Mouse (Mus musculus) forebrain, postnatal 0 days (tissue): ENCODE data around the gene Clcn7. TPM values are rescaled to one million over a fixed set of nuclear protein-coding genes. Genes with fewer than 3 reads are reported as not detected.

ENCODE experiments used
- ATAC-seq: fragments of 200-750 bp; cut with Nextera tagmentation; 2 replicates; pipeline ENCODE4 v1.8.0; 2017; ENCODE audit warnings: mild to moderate bottlenecking, moderate library complexity
- DNase-seq: peaks from one replicate; pipeline ENCODE4 v3.0.0-alpha.2; 2015
- H3K27ac ChIP-seq: fragments of 300-500 bp; sonication (generic); 2 replicates; pipeline ENCODE4 v1.5.1; 2014; ENCODE audit warnings: low read depth, mild to moderate bottlenecking, antibody characterized with exemption, low read length, moderate library complexity, mixed read lengths
- H3K27me3 ChIP-seq: fragments of 300-500 bp; sonication (generic); 2 replicates; pipeline ENCODE4 v1.6.1; 2014; ENCODE audit warnings: mild to moderate bottlenecking, low read length, mixed read lengths; ENCODE audit not compliant: insufficient read depth
- H3K36me3 ChIP-seq: fragments of 300-500 bp; sonication (generic); 2 replicates; pipeline ENCODE4 v1.6.1; 2014; ENCODE audit warnings: mild to moderate bottlenecking, moderate library complexity; ENCODE audit not compliant: insufficient read depth
- H3K4me1 ChIP-seq: fragments of 300-500 bp; sonication (generic); 2 replicates; pipeline ENCODE4 v1.6.1; 2014; ENCODE audit warnings: antibody characterized with exemption; ENCODE audit not compliant: insufficient read depth
- H3K4me2 ChIP-seq: fragments of 300-500 bp; sonication (generic); 2 replicates; pipeline ENCODE4 v1.6.1; 2014; ENCODE audit warnings: low read depth, mild to moderate bottlenecking, moderate library complexity
- H3K4me3 ChIP-seq: fragments of 300-500 bp; sonication (generic); 2 replicates; pipeline ENCODE4 v1.5.1; 2014; ENCODE audit warnings: low read depth, low read length, mixed read lengths
- H3K9ac ChIP-seq: fragments of 300-500 bp; sonication (generic); 2 replicates; pipeline ENCODE4 v1.6.1; 2014; ENCODE audit warnings: mild to moderate bottlenecking
- H3K9me3 ChIP-seq: fragments of 300-500 bp; sonication (generic); 2 replicates; pipeline ENCODE4 v1.6.1; 2016; ENCODE audit warnings: low read length
- CTCF ChIP-seq: sonication (generic); IDR thresholded peaks from 2 replicates; pipeline ENCODE4 v1.5.1; 2016; ENCODE audit warnings: antibody characterized with exemption, control low read depth, low read depth
- WGBS: fragments of 180-500 bp; shearing (Covaris S2); extraction: QIAGEN DNeasy Blood & Tissue Kit; methylation state at CpG from one replicate; pipeline ENCODE4 v1.1.7; 2014; 5-methylcytosine and 5-hydroxymethylcytosine counted together
- polyA plus RNA-seq: library from polyadenylated mRNA; unstranded; fragments of >200 nt; fragmentation: Nextera tagmentation; extraction: Ambion mirVana; gene quantifications from 2 replicates; pipeline ENCODE4 v1.2.1, GENCODE M21; 2015
- total RNA-seq: library from RNA; depleted of rRNA; stranded (reverse); fragments of >200 nt; gene quantifications from 2 replicates; pipeline ENCODE4 v1.2.3, GENCODE M21; 2014

Clcn7 gene
- total and polyA plus RNA-seq, 2 experiments from 2014 or later: 19.0 to 33.1 TPM

DNA sequence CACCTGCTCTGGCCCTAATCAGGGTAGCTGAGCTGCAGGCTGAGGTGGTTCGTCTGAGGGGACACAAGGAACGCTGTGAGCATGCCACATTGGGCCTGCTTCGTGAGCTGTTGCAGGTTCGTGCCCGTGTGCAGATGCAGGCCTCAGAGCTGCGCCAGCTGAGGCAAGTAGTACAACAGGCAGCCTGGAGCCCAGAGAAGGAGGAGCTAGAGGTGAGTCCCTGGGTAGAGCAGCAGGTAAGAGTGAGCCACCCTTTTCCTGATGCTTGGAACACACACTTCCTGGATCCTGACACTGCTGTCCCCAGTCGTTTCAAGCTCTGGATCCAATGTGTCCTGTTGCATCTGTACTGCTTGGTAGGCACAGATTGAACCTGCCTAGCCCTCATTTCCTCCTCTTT, 30.2 kb downstream of the Clcn7 start:
- 83% methylated on average over 7 of the region's 7 CpGs for WGBS
- H3K4me1 ChIP-seq: no peaks in the 10 kb centered on the region
- no peak overlapping the region for H3K4me2 ChIP-seq
- H3K9ac ChIP-seq: no peak overlapping the region
- no peaks in the 10 kb centered on the region for H3K27me3 ChIP-seq
- no peak for ATAC-seq
- H3K9me3 ChIP-seq: no peaks in the 10 kb centered on the region
- H3K4me3 ChIP-seq: no peak overlapping the region
- H3K27ac ChIP-seq: no peak overlapping the region
- no peak for DNase-seq
- no peak for TF ChIP-seq CTCF
- H3K36me3 ChIP-seq: peaks cover 27% of the 10 kb centered on the region

GRCm38 (mm10) chr17:25164770-25165169, 31.6 kb downstream of the Clcn7 start:
- no peak for TF ChIP-seq CTCF
- Histone ChIP-seq H3K4me2 (no peak overlapping the region), H3K4me1 (no peaks in the 10 kb centered on the region), H3K27ac (no peak overlapping the region), H3K27me3 (no peaks in the 10 kb centered on the region), H3K36me3 (peaks cover 18% of the 10 kb centered on the region), H3K9ac (no peak overlapping the region), H3K4me3 (no peak overlapping the region), H3K9me3 (no peaks in the 10 kb centered on the region)
- no peak for ATAC-seq
- no peak for DNase-seq
- 87% methylated on average over 3 of the region's 3 CpGs for WGBS

GRCm38 (mm10) chr17:25165970-25166671, 32.9 kb downstream of the Clcn7 start:
- no peaks in the 10 kb centered on the region for H3K4me1 ChIP-seq
- 75% methylated on average over 6 of the region's 6 CpGs for WGBS
- no peak overlapping the region for H3K4me2 ChIP-seq
- H3K27me3 ChIP-seq: no peaks in the 10 kb centered on the region
- ATAC-seq (no peak), DNase-seq (no peak)
- H3K9me3 ChIP-seq: no peaks in the 10 kb centered on the region
- no peak for TF ChIP-seq CTCF
- H3K27ac ChIP-seq: no peak overlapping the region
- peaks cover 5% of the 10 kb centered on the region; the same call in 1 of the 2 replicates for H3K36me3 ChIP-seq
- no peak overlapping the region for H3K9ac ChIP-seq
- no peak overlapping the region for H3K4me3 ChIP-seq

DNA sequence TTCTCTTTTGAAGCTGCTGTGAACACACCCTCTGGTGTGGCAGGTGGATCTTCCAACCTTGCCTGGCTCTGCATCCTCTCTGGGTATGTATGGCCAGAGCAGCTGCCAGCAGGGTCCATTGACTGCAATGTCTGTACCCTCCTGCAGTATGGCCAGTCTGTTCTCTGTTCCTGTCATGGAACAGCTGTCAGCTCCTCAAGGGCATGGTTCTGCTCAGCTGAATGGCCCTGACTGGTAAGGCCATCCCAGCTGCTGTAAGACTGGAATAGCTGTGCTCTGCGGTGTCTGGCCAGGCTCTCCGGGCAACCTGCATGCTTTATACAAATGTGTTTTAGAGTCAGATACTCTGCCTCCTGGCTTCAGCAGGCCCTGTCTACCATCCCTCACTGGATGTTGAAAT, 36.5 kb downstream of the Clcn7 start:
- Histone ChIP-seq H3K9me3 (no peaks in the 10 kb centered on the region), H3K9ac (no peak overlapping the region), H3K4me3 (no peak overlapping the region), H3K4me1 (no peaks in the 10 kb centered on the region), H3K27ac (no peak overlapping the region), H3K36me3 (no peaks in the 10 kb centered on the region), H3K4me2 (no peak overlapping the region), H3K27me3 (no peaks in the 10 kb centered on the region)
- no peak for TF ChIP-seq CTCF
- WGBS: 86% methylated on average over 2 of the region's 2 CpGs
- no peak for ATAC-seq
- DNase-seq: no peak

DNA sequence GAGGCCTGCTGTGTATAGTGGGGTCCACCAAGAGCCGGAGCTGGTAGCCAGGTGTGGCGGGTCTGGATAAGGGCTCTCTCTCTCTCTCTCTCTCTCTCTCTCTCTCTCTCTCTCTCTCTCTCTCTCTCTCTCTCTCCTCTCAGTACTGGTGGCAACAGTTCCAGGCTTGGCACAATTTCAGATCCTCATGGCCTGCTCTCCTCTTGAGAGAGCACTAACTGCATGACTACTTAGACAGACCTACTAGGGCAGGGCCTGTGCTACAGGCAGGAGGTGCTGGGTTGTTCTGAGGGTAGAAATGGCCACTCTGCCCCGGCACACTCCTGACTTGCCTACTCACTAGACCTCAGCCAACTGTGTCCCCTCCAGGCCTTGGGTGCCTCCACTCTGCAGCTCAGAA, 39.4 kb downstream of the Clcn7 start:
- DNase-seq (no peak), ATAC-seq (no peak)
- Histone ChIP-seq H3K9ac (no peak overlapping the region), H3K4me1 (no peaks in the 10 kb centered on the region), H3K36me3 (no peaks in the 10 kb centered on the region), H3K27me3 (no peaks in the 10 kb centered on the region), H3K9me3 (no peaks in the 10 kb centered on the region), H3K4me2 (no peak overlapping the region), H3K4me3 (no peak overlapping the region), H3K27ac (no peak overlapping the region)
- 76% methylated on average over 3 of the region's 3 CpGs for WGBS
- no peak for TF ChIP-seq CTCF

DNA sequence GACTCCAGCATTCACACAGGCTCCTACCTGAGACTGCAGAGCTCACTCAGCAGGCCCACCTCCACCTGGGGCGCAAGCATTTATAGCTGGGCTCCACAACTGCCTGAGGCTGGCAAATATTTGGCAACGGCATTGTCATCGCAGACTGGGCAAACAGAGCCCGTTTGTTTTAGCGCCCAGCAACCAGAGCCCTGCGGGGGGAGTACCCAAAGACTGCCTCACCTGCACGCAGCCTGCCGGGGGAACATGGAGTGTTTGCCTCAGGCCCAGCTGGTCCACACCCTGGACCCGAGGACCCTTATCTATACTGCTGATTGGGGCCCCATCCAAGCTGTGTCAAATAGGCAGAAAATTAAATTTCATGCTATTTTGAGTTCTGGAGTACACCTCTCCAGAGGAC, 42.2 kb downstream of the Clcn7 start, which contains the start of gene Gm38655:
Gene Gm38655, minus strand, starts transcription at position 61 of the 400 bp plus-strand sequence.
- H3K9me3 ChIP-seq: no peaks in the 10 kb centered on the region
- WGBS: 74% methylated on average over 9 of the region's 9 CpGs
- ATAC-seq: no peak
- TF ChIP-seq CTCF: no peak
- DNase-seq: no peak
- no peaks in the 10 kb centered on the region for H3K36me3 ChIP-seq
- no peak within 1 kb of the TSS for H3K9ac ChIP-seq
- no peak within 1 kb of the TSS for H3K4me2 ChIP-seq
- no peaks in the 10 kb centered on the region for H3K4me1 ChIP-seq
- no peak within 1 kb of the TSS for H3K4me3 ChIP-seq
- H3K27ac ChIP-seq: no peak within 1 kb of the TSS
- no peaks in the 10 kb centered on the region for H3K27me3 ChIP-seq

DNA sequence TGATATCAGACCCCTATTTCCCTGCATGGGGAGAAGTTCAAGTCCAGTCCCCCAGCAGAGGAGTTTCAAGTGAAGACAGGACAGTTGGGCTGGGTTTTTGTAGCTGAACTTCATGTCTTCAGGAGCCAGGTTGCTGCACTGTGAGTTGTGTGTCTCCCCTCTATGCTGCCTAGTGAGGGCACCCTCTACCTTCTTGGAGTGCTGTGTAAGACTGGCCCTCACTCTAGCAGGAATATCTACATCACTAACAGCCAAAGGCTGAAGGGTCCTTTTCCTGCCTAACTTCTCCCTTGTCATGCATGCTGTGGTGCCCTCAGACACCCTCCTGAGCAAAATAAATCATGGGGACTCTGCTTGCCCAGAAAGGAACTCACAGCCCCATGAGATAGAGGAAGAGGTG, 50.0 kb downstream of the Clcn7 start:
- Histone ChIP-seq H3K4me3 (no peak overlapping the region), H3K4me1 (peaks cover 4% of the 10 kb centered on the region), H3K27ac (no peak overlapping the region), H3K4me2 (peak overlapping the region; percentile 85; the same call in 1 of the 2 replicates), H3K9ac (no peak overlapping the region), H3K9me3 (no peaks in the 10 kb centered on the region), H3K36me3 (no peaks in the 10 kb centered on the region), H3K27me3 (no peaks in the 10 kb centered on the region)
- TF ChIP-seq CTCF: no peak
- no peak for ATAC-seq
- no peak for DNase-seq
